Mouse (Mus musculus): Measurements from ENCODE around the gene Srp68.

The Srp68 gene

GRCm38 (mm10) chr11:116274045-116274666 is at the start of gene Srp68:
Gene Srp68 (minus strand): TSS chr11:116274217.
- peak; percentile 81 to 89 for DNase-seq (ENCODE audit: low spot score in 2 of 2)

DNA sequence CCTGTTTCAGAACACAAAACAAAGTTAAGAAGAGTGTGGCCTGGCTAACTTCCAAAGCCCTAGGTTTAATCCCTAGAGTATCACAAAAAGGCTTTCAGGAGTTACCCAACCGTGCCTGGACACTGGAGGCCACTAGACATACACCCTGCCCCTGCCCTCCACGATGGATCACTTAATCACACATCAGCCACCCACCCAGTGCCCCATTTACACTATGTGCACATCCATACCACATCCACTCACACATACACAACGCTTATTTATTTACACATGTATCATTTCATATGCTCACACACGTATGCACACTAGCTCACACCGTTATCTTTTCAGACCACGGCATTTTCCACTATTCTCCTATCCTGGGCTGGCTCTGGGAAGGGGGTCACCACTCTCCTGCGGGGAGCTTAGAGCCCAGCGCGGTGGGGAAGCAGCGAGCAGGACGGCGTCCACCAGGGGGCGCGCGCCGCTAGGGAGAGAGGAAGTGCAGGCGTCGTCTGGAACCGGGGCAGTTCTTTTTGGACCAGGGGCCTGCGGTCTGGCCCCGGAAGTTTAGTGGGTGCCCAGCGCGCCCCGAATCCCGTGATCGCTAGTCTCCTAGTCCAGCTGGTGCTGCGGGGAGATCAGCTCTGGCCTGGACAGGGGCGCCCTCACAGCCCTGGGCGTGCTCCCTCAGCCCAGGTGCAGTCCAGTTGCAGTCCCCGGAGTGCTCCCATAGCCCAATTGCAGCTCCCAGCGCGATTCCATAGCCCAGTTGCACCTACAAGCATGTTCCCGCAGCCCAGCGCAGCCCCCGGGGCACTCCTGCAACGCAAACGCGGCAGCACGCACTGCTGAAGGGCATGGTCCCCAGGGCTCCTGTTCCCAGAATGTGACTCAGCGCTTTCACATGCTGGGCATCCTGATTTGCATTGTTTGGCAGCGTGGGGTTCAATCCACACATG is 45.0 kb upstream of the Srp68 start:
- peak; percentile 90 to 92 for DNase-seq (ENCODE audit: low spot score in 2 of 2)

DNA sequence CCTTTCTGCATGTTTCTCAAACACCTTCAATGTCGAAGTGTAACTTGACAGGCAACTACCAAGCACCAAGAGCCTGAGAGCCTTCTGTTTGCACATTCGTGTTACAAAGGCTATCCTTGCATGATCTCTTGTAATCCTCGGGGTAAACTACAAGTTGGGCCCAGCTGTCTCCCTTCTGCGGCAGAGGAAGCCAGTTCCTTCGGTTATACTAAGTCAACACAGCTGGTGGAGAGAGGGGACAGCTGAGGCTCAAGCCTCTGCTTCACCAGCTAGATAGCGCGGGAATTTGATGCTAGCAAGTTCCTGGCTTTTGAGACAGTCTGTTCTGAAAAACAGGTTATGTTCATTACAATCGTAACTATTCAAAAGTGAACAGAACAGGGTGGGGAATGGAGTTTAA is 38.3 kb upstream of the Srp68 start:
- DNase-seq (ENCODE audit: low spot score in 2 of 2): no peak

DNA sequence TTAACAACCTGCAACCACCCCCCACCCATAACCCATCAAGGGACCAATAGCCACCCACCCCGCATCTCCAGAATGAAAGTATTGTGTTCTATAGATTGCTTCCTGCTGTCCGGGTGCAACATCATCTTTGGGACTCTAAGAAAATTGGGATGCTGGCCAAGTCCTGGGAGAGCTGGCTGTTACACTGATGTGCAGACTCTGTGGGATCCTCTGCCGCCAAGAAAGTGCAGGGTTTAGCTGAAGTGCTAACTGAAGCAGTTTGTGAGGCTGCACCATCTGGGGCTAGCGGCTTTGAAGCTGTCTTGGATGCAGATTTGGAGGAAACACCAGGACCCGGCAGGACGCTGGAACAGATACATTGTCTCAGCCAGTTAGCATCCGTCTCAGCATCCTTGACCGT is 37.2 kb upstream of the Srp68 start:
- no peak for DNase-seq (ENCODE audit: low spot score in 2 of 2)

- DNase-seq (ENCODE audit: low spot score in 2 of 2): no peak
These were observed 35.6 kb upstream of the Srp68 start for GRCm38 (mm10) chr11:116309601-116310000.

DNA sequence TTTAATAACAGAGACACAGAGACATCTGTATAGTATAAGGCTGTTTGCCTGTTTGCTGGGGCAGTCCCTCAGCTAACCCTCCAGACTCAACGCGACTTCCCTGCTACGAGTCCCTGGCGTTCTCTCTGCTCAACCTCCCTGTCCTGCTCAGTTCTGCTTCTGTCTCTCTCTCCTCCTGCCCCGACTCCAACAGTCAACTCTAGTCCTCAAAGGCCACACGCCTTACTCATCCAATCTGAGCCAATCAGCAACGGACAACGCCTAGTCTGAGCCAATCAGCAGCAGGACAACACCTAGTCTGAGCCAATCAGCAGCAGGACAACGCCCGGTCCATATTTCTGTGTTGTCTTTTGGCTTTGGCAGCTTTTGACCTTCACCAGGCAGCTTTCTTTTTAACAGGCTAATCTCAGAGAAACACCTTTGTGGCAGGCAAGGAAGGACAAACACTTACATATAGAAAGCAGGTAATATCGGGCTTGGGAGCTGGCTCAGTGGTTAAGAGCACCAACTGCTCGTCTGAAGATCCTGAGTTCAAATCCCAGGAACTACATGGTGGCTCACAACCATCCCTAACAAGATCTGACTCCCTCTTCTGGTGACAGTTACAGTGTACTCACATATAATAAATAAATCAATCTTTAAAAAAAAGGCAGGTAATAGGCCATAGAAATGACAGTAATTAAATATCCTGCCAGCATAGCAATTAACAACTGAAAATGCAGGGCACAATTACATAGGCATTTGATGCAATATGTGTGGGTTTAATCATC is 33.9 kb upstream of the Srp68 start:
- DNase-seq (ENCODE audit: low spot score in 2 of 2): no peak

GRCm38 (mm10) chr11:116307019-116307725 is 33.2 kb upstream of the Srp68 start, which contains the start of gene Exoc7:
Gene Exoc7 (minus strand): TSS chr11:116307233.
- no peak for DNase-seq (ENCODE audit: low spot score in 2 of 2)

DNA sequence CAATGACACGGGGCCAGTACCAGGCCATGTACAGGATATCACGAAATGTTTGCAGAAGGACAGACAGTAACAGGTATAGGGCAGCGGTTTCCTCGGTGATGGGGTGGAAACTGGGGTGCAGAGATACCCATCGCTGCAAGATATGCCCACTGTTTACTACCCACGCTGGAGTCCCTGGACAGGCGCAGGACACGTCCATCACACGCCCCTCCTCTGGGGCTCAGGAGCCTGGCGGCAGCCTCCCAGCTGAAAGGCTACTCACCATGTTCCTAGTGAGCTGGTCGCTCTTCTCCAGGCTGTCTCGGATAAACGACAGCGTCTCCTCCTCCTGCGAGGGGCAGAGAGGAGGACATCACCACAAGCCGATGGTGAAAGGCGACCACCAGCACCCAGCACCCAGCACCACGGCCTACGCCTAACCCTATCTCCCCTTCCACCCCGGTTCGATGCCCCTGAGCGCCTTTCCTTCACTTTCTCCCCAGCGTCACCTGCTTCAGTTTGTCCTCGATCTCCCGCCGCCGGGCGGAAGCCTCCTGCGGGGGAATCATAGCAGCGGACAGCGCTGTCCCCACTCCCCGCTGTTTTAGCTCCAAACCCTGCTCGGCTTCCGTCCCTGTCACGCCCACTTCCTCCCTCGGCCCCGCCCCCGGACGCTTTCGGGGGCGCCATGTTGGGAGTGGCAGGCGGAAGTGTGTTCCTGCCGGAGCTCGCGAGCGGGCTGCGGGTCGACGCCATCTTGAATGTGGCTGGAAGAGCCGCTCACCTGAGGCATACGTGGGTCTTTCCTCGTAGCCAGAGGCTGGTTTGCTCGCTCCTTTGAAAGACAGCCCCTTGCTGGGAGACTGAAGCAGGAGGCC is 32.3 kb upstream of the Srp68 start:
- DNase-seq (ENCODE audit: low spot score in 2 of 2): peak; percentile 89 to 94

DNA sequence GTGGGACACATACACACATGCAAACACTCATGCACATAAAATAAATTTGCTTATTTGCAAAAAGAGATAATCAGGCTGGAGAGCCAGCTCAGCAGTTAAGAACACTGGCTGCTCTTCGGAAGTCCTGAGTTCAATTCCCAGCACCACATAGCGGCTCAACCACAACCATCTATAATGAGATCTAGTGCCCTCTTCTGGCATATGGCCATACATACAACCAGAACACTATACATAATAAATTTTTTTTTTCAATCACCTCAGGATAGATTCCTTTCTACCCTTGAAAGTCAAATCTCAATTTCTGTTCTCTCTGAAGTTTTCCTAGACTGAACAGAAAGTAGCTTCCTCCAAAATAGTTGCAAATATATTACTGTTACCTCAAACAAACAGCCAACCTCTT is 31.4 kb upstream of the Srp68 start:
- DNase-seq (ENCODE audit: low spot score in 2 of 2): no peak

DNA sequence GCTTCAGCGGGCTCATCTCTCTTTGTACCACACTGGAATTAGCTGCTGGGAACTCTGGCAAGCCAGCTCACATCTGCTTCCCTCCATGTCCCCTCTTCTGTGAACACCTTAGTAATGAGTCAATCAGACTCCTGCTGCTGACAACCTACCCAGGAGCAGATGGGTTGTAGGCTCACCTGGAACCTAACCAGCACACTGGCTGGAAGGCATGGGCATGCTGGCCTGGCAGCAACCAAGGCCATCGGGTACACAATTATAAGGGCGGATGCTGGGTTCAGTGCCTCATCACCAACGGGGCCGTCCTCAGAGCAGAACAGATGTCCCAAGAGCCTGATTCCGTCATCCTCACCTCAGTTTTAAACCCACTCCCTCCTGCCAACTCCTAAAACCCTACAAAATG is 24.6 kb upstream of the Srp68 start:
- DNase-seq (ENCODE audit: low spot score in 2 of 2): no peak

GRCm38 (mm10) chr11:116298221-116298620 is 24.2 kb upstream of the Srp68 start:
- DNase-seq (ENCODE audit: low spot score in 2 of 2): no peak

GRCm38 (mm10) chr11:116297017-116297416 is 23.0 kb upstream of the Srp68 start:
- no peak for DNase-seq (ENCODE audit: low spot score in 2 of 2)

DNA sequence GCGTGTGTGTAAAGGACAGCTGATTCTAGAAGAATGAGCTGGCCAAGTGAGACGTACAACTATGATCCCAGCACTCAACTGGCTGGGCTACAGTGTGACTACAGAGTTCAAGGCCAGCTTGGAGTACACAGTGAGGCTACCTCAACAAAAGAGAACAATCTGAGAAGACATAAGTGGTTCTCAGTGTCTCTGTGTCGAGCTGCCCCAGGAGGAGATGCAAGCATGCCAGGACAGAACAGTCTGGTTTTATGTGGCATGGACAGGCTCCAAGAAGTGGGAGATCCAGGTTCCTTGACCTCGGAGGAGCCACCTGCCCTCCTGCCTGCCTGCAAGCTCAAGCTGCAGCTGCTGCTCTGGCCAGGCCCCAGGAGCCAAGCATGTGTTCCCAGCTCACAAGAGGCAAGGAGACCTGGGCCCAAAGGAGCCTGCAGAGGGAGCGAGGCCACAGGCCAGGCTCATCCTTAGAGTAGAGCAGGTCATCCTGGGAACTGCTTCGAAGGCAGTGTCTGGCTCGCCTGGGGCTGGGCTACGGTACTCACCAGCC is 22.2 kb upstream of the Srp68 start:
- DNase-seq (ENCODE audit: low spot score in 2 of 2): no peak

GRCm38 (mm10) chr11:116294319-116294718 is 20.3 kb upstream of the Srp68 start:
- DNase-seq (ENCODE audit: low spot score in 2 of 2): peak in 1 of 2 experiments; percentile 43

GRCm38 (mm10) chr11:116293538-116294137 is 19.6 kb upstream of the Srp68 start:
- no peak for DNase-seq (ENCODE audit: low spot score in 2 of 2)

- DNase-seq (ENCODE audit: low spot score in 2 of 2): no peak
These were observed 18.4 kb upstream of the Srp68 start for GRCm38 (mm10) chr11:116292401-116292800.

DNA sequence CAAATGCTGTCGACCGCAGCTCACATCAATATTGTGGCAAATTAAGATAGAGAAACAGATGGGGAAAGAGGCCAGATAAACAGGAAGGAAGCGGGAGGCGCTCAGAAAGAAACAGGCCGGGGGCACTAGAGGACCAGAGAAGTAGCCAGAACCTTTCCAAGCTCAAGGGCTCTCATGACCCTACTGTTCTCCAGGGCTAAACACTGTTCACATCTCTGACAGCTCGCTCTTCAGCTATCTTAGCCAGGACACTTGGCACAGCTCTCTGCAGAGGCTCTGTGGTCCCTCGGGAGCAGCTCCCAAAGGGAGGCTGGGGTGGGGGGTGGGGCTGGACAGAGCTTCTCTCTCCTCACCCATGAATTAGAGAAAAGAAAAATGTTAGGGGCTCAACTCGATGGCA is 16.5 kb upstream of the Srp68 start:
- DNase-seq (ENCODE audit: low spot score in 2 of 2): no peak

- no peak for DNase-seq (ENCODE audit: low spot score in 2 of 2)
These were observed 13.3 kb upstream of the Srp68 start for GRCm38 (mm10) chr11:116287351-116287750.

- DNase-seq (ENCODE audit: low spot score in 2 of 2): peak in 1 of 2 experiments; percentile 29
These were observed 11.8 kb upstream of the Srp68 start for GRCm38 (mm10) chr11:116285770-116286191.

- no peak for DNase-seq (ENCODE audit: low spot score in 2 of 2)
These were observed 10.0 kb upstream of the Srp68 start for GRCm38 (mm10) chr11:116283982-116284381.

Data from cerebellum, postnatal 4 days (tissue).